Mouse (Mus musculus) G1E (cell line): ENCODE data around the gene Mllt11.

Experiments
- CTCF ChIP-seq: IDR thresholded peaks from 2 replicates; pipeline ENCODE4 v1.5.1; 2012; ENCODE audit warnings: low read depth, low read length, inconsistent platforms, mixed read lengths
- GATA1 ChIP-seq: IDR thresholded peaks from 2 replicates; pipeline ENCODE4 v1.6.1; 2012; ENCODE audit warnings: borderline replicate concordance, low read length, inconsistent platforms, mixed read lengths
- GATA2 ChIP-seq: IDR thresholded peaks from 2 replicates; pipeline ENCODE4 v1.6.1; 2012; ENCODE audit warnings: low read depth, low read length, inconsistent platforms, borderline replicate concordance
- TAL1 ChIP-seq: conservative IDR thresholded peaks from 2 replicates; pipeline ENCODE4 v1.6.1; 2012; ENCODE audit warnings: low read depth, low read length, inconsistent platforms, mixed read lengths

GRCm38 (mm10) chr3:95218466-95219137, 13.4 kb downstream of the Mllt11 start:
- TF ChIP-seq CTCF (no peak), GATA1 (no peak), GATA2 (no peak), TAL1 (no peak)
